ENCODE assay signal across 9 mouse cellular contexts in the genomic region with DNA sequence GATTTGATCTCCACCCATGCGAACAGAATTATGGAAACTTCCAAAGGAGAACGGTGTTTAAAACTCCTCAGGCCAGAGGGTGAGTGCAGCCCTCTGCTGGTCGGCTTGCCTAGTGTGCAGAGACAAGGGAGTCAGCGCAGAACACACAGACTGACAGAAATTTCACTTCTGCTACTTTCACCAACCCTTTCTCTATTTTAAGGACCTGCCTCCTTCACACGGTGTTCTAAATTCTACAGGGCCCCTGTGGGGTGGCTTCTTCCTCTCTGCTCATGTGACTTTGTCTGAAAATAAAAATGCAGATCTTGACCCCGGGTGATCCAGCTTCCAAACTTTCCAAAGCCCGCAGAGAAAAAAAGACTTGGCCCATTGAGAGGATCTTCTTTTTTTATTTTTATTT. TPM values are rescaled to one million over a fixed set of nuclear protein-coding genes. Genes with fewer than 3 reads are reported as not detected.
DNase-seq lines count a peak whose midpoint lies in the region; ATAC-seq and TF ChIP-seq lines count a peak whose summit lies in the region.
"Had no signal": no experiment of that assay in that cellular context is flagged by ENCODE, and none has a peak within 500 bp of the region (broad histone marks: within the 10 kb centered on the region; RNA-seq: fewer than 3 reads in every experiment).

No protein-coding gene starts in this region.

- ATAC-seq in kidney, postnatal 0 days (replicated peaks; ENCODE audit: low FRiP score, low read depth): no peak
- ATAC-seq in hindbrain, embryonic 14.5 days (ENCODE audit: low FRiP score): no peak

- H3K9ac ChIP-seq in kidney, postnatal 0 days (ENCODE audit: low read depth, low read length): no peak overlapping the region
- H3K9ac ChIP-seq in hindbrain, embryonic 14.5 days: no peak overlapping the region
- H3K9ac ChIP-seq: neural tube, embryonic 13.5 days had no signal

- no peak overlapping the region for H3K4me3 ChIP-seq in kidney, postnatal 0 days (replicated peaks; ENCODE audit: low read depth, low read length)
- H3K4me3 ChIP-seq in hindbrain, embryonic 14.5 days (replicated peaks; ENCODE audit: low read length): no peak overlapping the region
- H3K4me3 ChIP-seq: neural tube, embryonic 13.5 days had no signal

- H3K4me2 ChIP-seq in kidney, postnatal 0 days (ENCODE audit: low read length): no peak overlapping the region
- H3K4me2 ChIP-seq in hindbrain, embryonic 14.5 days (replicated peaks): no peak overlapping the region
- H3K4me2 ChIP-seq: neural tube, embryonic 13.5 days had no signal

- H3K9me3 ChIP-seq in kidney, postnatal 0 days (replicated peaks; ENCODE audit: low read length): no peaks in the 10 kb centered on the region
- no peaks in the 10 kb centered on the region for H3K9me3 ChIP-seq in hindbrain, embryonic 14.5 days (ENCODE audit: control insufficient read depth, low read length)
- H3K9me3 ChIP-seq: neural tube, embryonic 13.5 days had no signal

- TF ChIP-seq CTCF in kidney, postnatal 0 days (IDR thresholded peaks at IDR 0.05; ENCODE audit: low read depth): peak; percentile 48

- H3K4me1 ChIP-seq in kidney, postnatal 0 days (replicated peaks; ENCODE audit: insufficient read depth, low read length): peaks cover 5% of the 10 kb centered on the region; the same call in 1 of the 2 replicates
- H3K4me1 ChIP-seq in hindbrain, embryonic 14.5 days (replicated peaks; ENCODE audit: control insufficient read depth, insufficient read depth, low read length): peaks cover 21% of the 10 kb centered on the region

- H3K27me3 ChIP-seq in kidney, postnatal 0 days (ENCODE audit: insufficient read depth, low read length): no peaks in the 10 kb centered on the region
- H3K27me3 ChIP-seq in hindbrain, embryonic 14.5 days (ENCODE audit: control insufficient read depth, insufficient read depth, low read length): no peaks in the 10 kb centered on the region
- H3K27me3 ChIP-seq: neural tube, embryonic 13.5 days had no signal

- no peak overlapping the region for H3K27ac ChIP-seq in kidney, postnatal 0 days
- H3K27ac ChIP-seq in hindbrain, embryonic 14.5 days: no peak overlapping the region
- H3K27ac ChIP-seq: neural tube, embryonic 13.5 days had no signal

- no peaks in the 10 kb centered on the region for H3K36me3 ChIP-seq in kidney, postnatal 0 days (ENCODE audit: insufficient read depth, low read length)
- no peaks in the 10 kb centered on the region for H3K36me3 ChIP-seq in hindbrain, embryonic 14.5 days (replicated peaks; ENCODE audit: control insufficient read depth, insufficient read depth)
- H3K36me3 ChIP-seq: neural tube, embryonic 13.5 days had no signal

- 57% methylated on average over 7 of the region's 7 CpGs for WGBS in kidney, postnatal 0 days
- WGBS in hindbrain, embryonic 14.5 days: 50% methylated on average over 7 of the region's 7 CpGs

- DNase-seq in kidney, postnatal 0 days (ENCODE audit: low spot score): no peak
- DNase-seq in kidney, adult 18-20 months: no peak
- peak; percentile 68 for DNase-seq in R1 (ENCODE audit: low read depth, low spot score)
- DNase-seq in layer of hippocampus, postnatal 14 days (ENCODE audit: low spot score in 2 of 2): peak; percentile 19 to 50
- peak; percentile 42 for DNase-seq in spleen, adult 12 weeks (ENCODE audit: low spot score)
- DNase-seq in adrenal gland, postnatal 36 days: no peak
- no peak for DNase-seq in embryo, embryonic 9.5 days (ENCODE audit: extremely low spot score)
- no peak for DNase-seq in hindbrain, embryonic 14.5 days (ENCODE audit: low spot score)

RNA-seq across cellular contexts. Expression of a gene that starts 1.7 kb away (rescaled TPM):
- 26.0 and 26.4 TPM in 2 replicates for polyA plus RNA-seq in kidney, postnatal 0 days (2015; fragmentation: Nextera tagmentation; extraction: Ambion mirVana)
- total RNA-seq in layer of hippocampus, postnatal 14 days (2021): 100 to 1,000 TPM; 121 to 125 TPM
- total RNA-seq in adrenal gland, postnatal 36 days (2021): 100 to 1,000 TPM; 117 to 119 TPM
- polyA plus RNA-seq in hindbrain, embryonic 14.5 days (2014; fragmentation: Nextera tagmentation; extraction: Ambion mirVana): 23.7 and 26.2 TPM in 2 replicates

Comparison
In these comparisons a context has a peak if more than half of its experiments do, and no peak if none do; other contexts are left out.
1. DNase-seq: peak in R1 (single experiment), layer of hippocampus, postnatal 14 days (2 of 2) and spleen, adult 12 weeks (single experiment); none in kidney, postnatal 0 days (single experiment), kidney, adult 18-20 months (single experiment), adrenal gland, postnatal 36 days (0 of 2), embryo, embryonic 9.5 days (single experiment) and hindbrain, embryonic 14.5 days (single experiment).